8 mouse cellular contexts compared by ENCODE assay signal in genomic region chr15:81812696-81813631, GRCm38 (mm10). TPM values are rescaled to one million over a fixed set of nuclear protein-coding genes. Genes with fewer than 3 reads are reported as not detected.
DNase-seq lines count a peak whose midpoint lies in the region; ATAC-seq and TF ChIP-seq lines count a peak whose summit lies in the region.
"Had no signal": no experiment of that assay in that cellular context is flagged by ENCODE, and none has a peak within 500 bp of the region (broad histone marks: within the 10 kb centered on the region; RNA-seq: fewer than 3 reads in every experiment).

No protein-coding gene starts in this region.

- peaks cover 32% of the 10 kb centered on the region for H3K36me3 ChIP-seq in forebrain, embryonic 13.5 days (ENCODE audit: poor library complexity, severe bottlenecking)
- peaks cover 31% of the 10 kb centered on the region for H3K36me3 ChIP-seq in limb, embryonic 12.5 days

- ATAC-seq in forebrain, embryonic 13.5 days = no peak
- ATAC-seq in limb, embryonic 12.5 days (ENCODE audit: insufficient number of reproducible peaks, insufficient read depth, low FRiP score, low TSS enrichment, low read depth) = no peak

- H3K4me1 ChIP-seq in lung, adult 2 months (ENCODE audit: control insufficient read depth, insufficient read depth, low read length) = peaks cover 19% of the 10 kb centered on the region
- H3K4me1 ChIP-seq in forebrain, embryonic 13.5 days = peaks cover 38% of the 10 kb centered on the region
- H3K4me1 ChIP-seq in limb, embryonic 12.5 days (replicated peaks) = peaks cover 26% of the 10 kb centered on the region
- peaks cover 15% of the 10 kb centered on the region for H3K4me1 ChIP-seq in olfactory bulb, adult 2 months (ENCODE audit: control insufficient read depth, insufficient read depth, low read length)

- peak overlapping the region; percentile 87 for H3K4me2 ChIP-seq in forebrain, embryonic 13.5 days
- peak overlapping the region; percentile 79 for H3K4me2 ChIP-seq in limb, embryonic 12.5 days

- TF ChIP-seq POLR2A in lung, adult 2 months (IDR thresholded peaks at IDR 0.05; ENCODE audit: borderline replicate concordance, extremely low read depth, low read depth, low read length) = no peak
- TF ChIP-seq POLR2A in olfactory bulb, adult 2 months (IDR thresholded peaks at IDR 0.05; ENCODE audit: insufficient read depth, low read depth, low read length) = no peak

- TF ChIP-seq CTCF in lung, adult 2 months (IDR thresholded peaks at IDR 0.05; ENCODE audit: insufficient read depth, low read length) = no peak
- TF ChIP-seq CTCF in olfactory bulb, adult 2 months (IDR thresholded peaks at IDR 0.05; ENCODE audit: insufficient read depth, low read depth, low read length) = no peak

- 50% methylated on average over 7 of the region's 7 CpGs for WGBS in lung, adult 2 months
- 77% methylated on average over 7 of the region's 7 CpGs for WGBS in forebrain, embryonic 13.5 days
- 70% methylated on average over 7 of the region's 7 CpGs for WGBS in limb, embryonic 12.5 days
- WGBS in olfactory bulb, adult 2 months = 42% methylated on average over 7 of the region's 7 CpGs

- DNase-seq in lung, adult 2 months = no peak
- no peak for DNase-seq in lung, postnatal 10 days
- DNase-seq in urinary bladder, postnatal 36 days (ENCODE audit: low spot score in 2 of 2) = no peak
- DNase-seq in retina, postnatal 1 day = no peak
- DNase-seq: thymus, adult 18-20 months had no signal

- H3K9ac ChIP-seq in forebrain, embryonic 13.5 days = peak overlapping the region; percentile 84
- peak overlapping the region; percentile 82; the same call in 1 of the 2 replicates for H3K9ac ChIP-seq in limb, embryonic 12.5 days (replicated peaks)

- no peaks in the 10 kb centered on the region for H3K27me3 ChIP-seq in forebrain, embryonic 13.5 days
- no peaks in the 10 kb centered on the region for H3K27me3 ChIP-seq in limb, embryonic 12.5 days

- no peaks in the 10 kb centered on the region for H3K9me3 ChIP-seq in forebrain, embryonic 13.5 days (replicated peaks)
- no peaks in the 10 kb centered on the region for H3K9me3 ChIP-seq in limb, embryonic 12.5 days

- peak overlapping the region; percentile 10 for H3K4me3 ChIP-seq in lung, adult 2 months (replicated peaks; ENCODE audit: extremely low read depth, low read depth, low read length)
- H3K4me3 ChIP-seq in forebrain, embryonic 13.5 days = peak overlapping the region; percentile 65
- H3K4me3 ChIP-seq in limb, embryonic 12.5 days (replicated peaks) = no peak overlapping the region
- H3K4me3 ChIP-seq in olfactory bulb, adult 2 months (ENCODE audit: insufficient read depth, low read depth, low read length) = peak overlapping the region; percentile 17; the same call in 1 of the 2 replicates

- no peak overlapping the region for H3K27ac ChIP-seq in forebrain, embryonic 13.5 days
- no peak overlapping the region for H3K27ac ChIP-seq in limb, embryonic 12.5 days
- H3K27ac ChIP-seq in olfactory bulb, adult 2 months (ENCODE audit: insufficient read depth, low read depth, low read length) = peak overlapping the region; percentile 29

RNA-seq across cellular contexts. Expression of gene Tef, which starts 10.7 kb away (rescaled TPM):
- 95.4 and 99.7 TPM in 2 replicates for polyA plus RNA-seq in lung, adult 2 months (2012; rRNA removed)
- polyA plus RNA-seq in forebrain, embryonic 13.5 days (2015; fragmentation: Nextera tagmentation; extraction: Ambion mirVana) = 24.2 and 24.9 TPM in 2 replicates
- polyA plus RNA-seq in limb, embryonic 12.5 days (2016; fragmentation: Nextera tagmentation; extraction: Ambion mirVana) = 26.1 and 27.2 TPM in 2 replicates
- polyA plus RNA-seq in olfactory bulb, adult 2 months (2012; ENCODE audit: insufficient read depth, insufficient read length, low replicate concordance, missing spikeins) = 278 TPM in 1 of 2 replicates, not detected in the other

RNA-seq across cellular contexts. Expression of gene Tob2, which starts 45.6 kb away (rescaled TPM):
- 35.8 and 39.0 TPM in 2 replicates for polyA plus RNA-seq in lung, adult 2 months (2012; rRNA removed)
- 19.1 and 21.7 TPM in 2 replicates for polyA plus RNA-seq in forebrain, embryonic 13.5 days (2015; fragmentation: Nextera tagmentation; extraction: Ambion mirVana)
- 22.6 and 25.0 TPM in 2 replicates for polyA plus RNA-seq in limb, embryonic 12.5 days (2016; fragmentation: Nextera tagmentation; extraction: Ambion mirVana)
- not detected in 2 replicates for polyA plus RNA-seq in olfactory bulb, adult 2 months (2012; ENCODE audit: insufficient read depth, insufficient read length, low replicate concordance, missing spikeins)

RNA-seq across cellular contexts. Expression of gene Phf5a, which starts 58.7 kb away (rescaled TPM):
- 23.6 and 34.4 TPM in 2 replicates for polyA plus RNA-seq in lung, adult 2 months (2012; rRNA removed)
- 159 and 177 TPM in 2 replicates for polyA plus RNA-seq in forebrain, embryonic 13.5 days (2015; fragmentation: Nextera tagmentation; extraction: Ambion mirVana)
- 147 and 168 TPM in 2 replicates for polyA plus RNA-seq in limb, embryonic 12.5 days (2016; fragmentation: Nextera tagmentation; extraction: Ambion mirVana)
- not detected in 2 replicates for polyA plus RNA-seq in olfactory bulb, adult 2 months (2012; ENCODE audit: insufficient read depth, insufficient read length, low replicate concordance, missing spikeins)

RNA-seq across cellular contexts. Expression of gene Aco2, which starts 59.1 kb away (rescaled TPM):
- polyA plus RNA-seq in lung, adult 2 months (2012; rRNA removed) = 147 and 242 TPM in 2 replicates
- polyA plus RNA-seq in forebrain, embryonic 13.5 days (2015; fragmentation: Nextera tagmentation; extraction: Ambion mirVana) = 202 and 211 TPM in 2 replicates
- 139 and 143 TPM in 2 replicates for polyA plus RNA-seq in limb, embryonic 12.5 days (2016; fragmentation: Nextera tagmentation; extraction: Ambion mirVana)
- polyA plus RNA-seq in olfactory bulb, adult 2 months (2012; ENCODE audit: insufficient read depth, insufficient read length, low replicate concordance, missing spikeins) = 365 TPM in 1 of 2 replicates, not detected in the other
